Mouse (Mus musculus) ES-E14 (cell line): ENCODE data around the gene Ctnnd2. TPM values are rescaled to one million over a fixed set of nuclear protein-coding genes. Genes with fewer than 3 reads are reported as not detected.

ENCODE experiments used
- DNase-seq: peaks from one replicate; pipeline ENCODE4 v3.0.0-alpha.2; 2013; ENCODE audit warnings: low read depth, low spot score
- H3K27ac ChIP-seq: 2 replicates; pipeline ENCODE4 v1.5.1; 2012; ENCODE audit warnings: low read depth, mild to moderate bottlenecking, low read length, moderate library complexity, mixed read lengths; ENCODE audit not compliant: poor library complexity, insufficient read depth, severe bottlenecking
- H3K36me3 ChIP-seq: 2 replicates; pipeline ENCODE4 v1.6.1; 2012; ENCODE audit warnings: mild to moderate bottlenecking, low read length, moderate library complexity, mixed read lengths; ENCODE audit not compliant: control insufficient read depth, poor library complexity, insufficient read depth, severe bottlenecking
- H3K4me1 ChIP-seq, 2 experiments: fragments of 150-350 bp in 1 of 2; sonication (generic) in 1 of 2; 2 replicates each; pipeline ENCODE4 v1.6.1; 2012; ENCODE audit warnings: low read length in 2 of 2, mild to moderate bottlenecking in 1 of 2, mixed read lengths in 1 of 2; ENCODE audit not compliant: control insufficient read depth in 2 of 2, insufficient read depth in 2 of 2, poor library complexity in 1 of 2
- H3K4me3 ChIP-seq, 2 experiments: fragments of 150-350 bp in 1 of 2; sonication (generic) in 1 of 2; 2 replicates each; pipeline ENCODE4 v1.5.1; 2012; ENCODE audit warnings: low read length in 2 of 2, low read depth in 1 of 2, mild to moderate bottlenecking in 1 of 2, mixed read lengths in 1 of 2; ENCODE audit not compliant: insufficient read depth in 1 of 2, poor library complexity in 1 of 2, severe bottlenecking in 1 of 2
- H3K9ac ChIP-seq: 2 replicates; pipeline ENCODE4 v1.6.1; 2012; ENCODE audit warnings: low read depth, mild to moderate bottlenecking, low read length, mixed read lengths; ENCODE audit not compliant: poor library complexity, insufficient read depth, severe bottlenecking
- H3K9me3 ChIP-seq: fragments of 150-350 bp; sonication (generic); 2 replicates; pipeline ENCODE4 v1.6.1; 2012; ENCODE audit warnings: low read depth, mild to moderate bottlenecking, low read length; ENCODE audit not compliant: control insufficient read depth, insufficient read depth
- CHD2 ChIP-seq: IDR thresholded peaks from 2 replicates; pipeline ENCODE4 v1.6.1; 2014; ENCODE audit warnings: mild to moderate bottlenecking, low read depth, low read length, inconsistent platforms
- HCFC1 ChIP-seq: IDR thresholded peaks from 2 replicates; pipeline ENCODE4 v1.6.1; 2012; ENCODE audit warnings: low read length, inconsistent platforms, borderline replicate concordance; ENCODE audit not compliant: insufficient read depth
- MAFK ChIP-seq: IDR thresholded peaks from 2 replicates; pipeline ENCODE4 v1.6.1; 2014; ENCODE audit warnings: mild to moderate bottlenecking, low read depth, low read length, inconsistent platforms; ENCODE audit not compliant: insufficient read depth
- ZC3H11A ChIP-seq: IDR thresholded peaks from 2 replicates; pipeline ENCODE4 v1.6.1; 2012; ENCODE audit warnings: low read depth, mild to moderate bottlenecking, inconsistent platforms, low read length, borderline replicate concordance
- ZNF384 ChIP-seq: IDR thresholded peaks from 2 replicates; pipeline ENCODE4 v1.6.1; 2012; ENCODE audit warnings: low read depth, low read length, inconsistent platforms
- in situ Hi-C, 2 experiments: fragments of 600-800 bp; cut with MboI; formaldehyde crosslinking; loops; one replicate each; pipeline ENCODE4 v1.15.1; 2025; ENCODE audit warnings: low sequenced_read_pairs in 2 of 2, inconsistent platforms in 1 of 2; ENCODE audit not compliant: unreplicated experiment in 2 of 2
- total RNA-seq: library from RNA; depleted of rRNA; stranded (reverse); fragments of 300-350 nt; gene quantifications from 2 replicates; pipeline ENCODE4 v1.2.3, GENCODE M21; 2012

Gene Ctnnd2
- total RNA-seq, 1 experiment: 3.6 TPM

DNA sequence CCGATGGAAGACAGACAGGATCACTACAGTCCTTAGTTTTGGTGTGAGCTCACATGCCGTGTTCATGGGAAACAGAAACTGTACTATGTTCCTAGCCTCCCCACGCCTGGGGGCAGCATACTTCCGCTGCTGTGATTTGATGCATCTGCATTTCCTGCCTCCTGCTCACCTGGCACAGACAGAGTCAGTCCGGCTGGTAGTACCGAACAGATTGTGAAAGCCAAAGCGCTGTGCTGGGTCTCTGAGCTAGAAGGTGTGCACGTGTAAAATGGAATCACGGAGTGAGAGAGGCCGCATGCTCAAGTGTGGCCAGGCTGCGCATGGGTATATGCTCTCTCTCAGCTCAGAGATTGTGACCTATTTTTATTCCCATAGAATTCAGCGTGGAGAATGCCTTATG, 820.0 kb downstream of the Ctnnd2 start:
- no peak for TF ChIP-seq ZNF384
- no peak for TF ChIP-seq HCFC1
- TF ChIP-seq ZC3H11A: no peak
- TF ChIP-seq CHD2: no peak
- TF ChIP-seq MAFK: no peak
- Histone ChIP-seq H3K27ac (no peak overlapping the region), H3K4me1 (no peaks in the 10 kb centered on the region), H3K9ac (no peak overlapping the region), H3K36me3 (no peaks in the 10 kb centered on the region), H3K9me3 (no peaks in the 10 kb centered on the region), H3K4me3 (no peak overlapping the region)
- DNase-seq: no peak
- in situ Hi-C loops: no loop called here

DNA sequence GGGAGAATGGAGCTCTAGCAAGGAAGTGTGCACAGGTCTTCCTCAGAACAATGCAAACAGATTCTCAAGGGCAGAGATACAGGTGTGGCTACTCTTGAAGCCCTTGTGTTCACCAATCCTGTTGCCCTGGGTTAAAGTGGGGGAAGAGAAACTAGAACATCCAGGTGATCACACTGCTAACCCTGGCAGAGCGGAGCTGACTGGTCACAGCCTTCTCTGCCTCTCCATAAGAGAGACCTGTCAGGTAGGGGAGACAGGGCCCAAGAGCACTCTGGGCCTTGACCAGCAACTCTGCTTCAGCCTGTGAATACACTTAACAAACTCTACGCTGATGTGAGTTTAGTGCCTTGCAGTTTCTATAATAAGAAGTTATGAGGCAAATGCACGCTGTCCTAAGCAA, 820.5 kb downstream of the Ctnnd2 start:
- in situ Hi-C loops: no loop called here
- TF ChIP-seq CHD2 (no peak), MAFK (no peak), ZC3H11A (no peak), HCFC1 (no peak), ZNF384 (no peak)
- H3K27ac ChIP-seq: no peak overlapping the region
- no peaks in the 10 kb centered on the region for H3K36me3 ChIP-seq
- H3K9me3 ChIP-seq: no peaks in the 10 kb centered on the region
- H3K4me1 ChIP-seq: no peaks in the 10 kb centered on the region
- no peak overlapping the region for H3K4me3 ChIP-seq
- no peak for DNase-seq
- H3K9ac ChIP-seq: no peak overlapping the region

DNA sequence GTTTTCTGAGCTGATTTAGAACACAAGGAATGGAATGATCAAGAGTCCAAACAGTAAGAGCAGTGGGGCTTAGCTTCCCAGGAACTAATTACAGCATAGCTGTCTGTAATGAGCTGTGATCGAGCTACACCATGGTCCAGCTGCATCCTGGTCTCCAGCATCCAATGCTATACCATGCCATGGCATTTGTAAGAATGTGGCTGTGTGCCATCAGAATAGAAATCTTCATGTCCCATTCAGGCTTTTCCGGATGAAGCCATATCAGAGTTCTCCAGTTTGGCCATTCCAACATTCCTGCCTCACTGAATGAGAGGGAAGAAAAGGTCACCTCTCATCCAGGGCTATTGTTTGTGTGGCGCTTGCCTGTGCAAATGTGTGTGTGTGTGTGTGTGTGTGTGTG, 823.0 kb downstream of the Ctnnd2 start:
- H3K4me3 ChIP-seq: no peak overlapping the region
- H3K36me3 ChIP-seq: no peaks in the 10 kb centered on the region
- H3K4me1 ChIP-seq: no peaks in the 10 kb centered on the region
- H3K9me3 ChIP-seq: no peaks in the 10 kb centered on the region
- no peak overlapping the region for H3K27ac ChIP-seq
- in situ Hi-C loops: no loop called here
- DNase-seq: no peak
- no peak overlapping the region for H3K9ac ChIP-seq
- TF ChIP-seq CHD2: no peak
- no peak for TF ChIP-seq ZNF384
- TF ChIP-seq ZC3H11A: no peak
- no peak for TF ChIP-seq MAFK
- TF ChIP-seq HCFC1: no peak

- H3K9ac ChIP-seq: no peak overlapping the region
- no peak for TF ChIP-seq ZNF384
- TF ChIP-seq MAFK: no peak
- TF ChIP-seq ZC3H11A: no peak
- no peak for TF ChIP-seq HCFC1
- no peak for TF ChIP-seq CHD2
Measured at GRCm38 (mm10) chr15:31004468-31004867, 832.1 kb downstream of the Ctnnd2 start.

DNA sequence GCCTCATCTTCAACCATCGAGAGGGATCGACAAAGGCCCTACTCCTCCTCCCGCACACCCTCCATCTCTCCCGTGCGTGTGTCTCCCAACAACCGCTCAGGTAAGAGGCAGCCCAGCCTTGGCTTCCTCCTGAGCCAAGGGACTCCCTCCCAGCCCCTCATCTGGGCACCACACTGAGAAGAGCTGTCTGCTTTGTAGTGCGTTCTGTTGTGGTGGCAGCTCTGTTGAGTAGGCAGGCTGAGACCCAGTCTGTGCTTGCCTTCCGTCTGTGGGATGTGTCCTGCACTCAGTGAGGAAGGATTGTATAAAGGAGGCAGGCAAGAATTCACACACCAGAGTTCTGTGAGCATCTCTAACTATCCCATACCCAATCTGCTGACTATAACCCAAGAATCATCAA, 832.6 kb downstream of the Ctnnd2 start:
- no peaks in the 10 kb centered on the region for H3K36me3 ChIP-seq
- no peaks in the 10 kb centered on the region for H3K4me1 ChIP-seq
- no peak overlapping the region for H3K27ac ChIP-seq
- no peak overlapping the region for H3K4me3 ChIP-seq
- no peak overlapping the region for H3K9ac ChIP-seq
- in situ Hi-C loops: no loop called here
- no peaks in the 10 kb centered on the region for H3K9me3 ChIP-seq
- TF ChIP-seq MAFK (no peak), HCFC1 (no peak)
- DNase-seq: no peak

More at GRCm38 (mm10) chr15:31004468-31004867, 832.1 kb downstream of the Ctnnd2 start:
- H3K36me3 ChIP-seq: no peaks in the 10 kb centered on the region
- in situ Hi-C loops: no loop called here
- H3K9me3 ChIP-seq: no peaks in the 10 kb centered on the region
- H3K4me3 ChIP-seq: no peak overlapping the region
- H3K4me1 ChIP-seq: no peaks in the 10 kb centered on the region
- no peak overlapping the region for H3K27ac ChIP-seq
- DNase-seq: no peak
